Mouse (Mus musculus) cerebellum, adult 2 months (tissue): Measurements from ENCODE around the gene Nim1k. TPM values are rescaled to one million over a fixed set of nuclear protein-coding genes. Genes with fewer than 3 reads are reported as not detected.
"Not testable (repeated sequence)": the region's sequence is repeated elsewhere in the genome, so short reads cannot be mapped to it uniquely, and the experiment has no call there.

Source experiments
- DNase-seq, 2 experiments: peaks; one replicate each; pipeline ENCODE4 v3.0.0; 2021
- H3K27ac ChIP-seq: fragments of 200-500 bp; 2 replicates; pipeline ENCODE4 v1.5.1; 2012; ENCODE audit warnings: low read length, control low read depth, inconsistent platforms; ENCODE audit not compliant: insufficient read depth
- H3K27me3 ChIP-seq: fragments of 200-500 bp; 2 replicates; pipeline ENCODE4 v1.6.1; 2012; ENCODE audit warnings: inconsistent platforms, mild to moderate bottlenecking, low read length, moderate library complexity; ENCODE audit not compliant: control insufficient read depth, insufficient read depth
- H3K4me1 ChIP-seq: fragments of 200-500 bp; 2 replicates; pipeline ENCODE4 v1.6.1; 2011; ENCODE audit warnings: low read length; ENCODE audit not compliant: control insufficient read depth, insufficient read depth
- H3K4me3 ChIP-seq: fragments of 200-500 bp; replicated peaks from 2 replicates; pipeline ENCODE3; 2011; ENCODE audit warnings: mild to moderate bottlenecking, low read depth, low read length, control low read depth; ENCODE audit not compliant: insufficient read depth
- CTCF ChIP-seq: fragments of 200-500 bp; IDR thresholded peaks from 2 replicates; pipeline ENCODE4 v1.5.1; 2011; ENCODE audit warnings: low read depth, mild to moderate bottlenecking, control low read depth, low read length, moderate library complexity, borderline replicate concordance; ENCODE audit not compliant: insufficient read depth
- POLR2A ChIP-seq: fragments of 200-500 bp; IDR thresholded peaks from 2 replicates; pipeline ENCODE4 v1.6.1; 2011; ENCODE audit warnings: low read length, control low read depth, borderline replicate concordance; ENCODE audit not compliant: insufficient read depth
- WGBS: fragments of 180-500 bp; shearing (Covaris S2); methylation state at CpG from one replicate; pipeline ENCODE4 v1.1.7; 2018; 5-methylcytosine and 5-hydroxymethylcytosine counted together
- polyA plus RNA-seq: library from polyadenylated mRNA; depleted of rRNA; stranded (reverse); fragments of >200 nt; gene quantifications from 2 replicates; pipeline ENCODE4 v1.2.3, GENCODE M21; 2012; rRNA removed

Nim1k gene
- polyA plus RNA-seq, 1 experiment = 4.7 TPM

DNA sequence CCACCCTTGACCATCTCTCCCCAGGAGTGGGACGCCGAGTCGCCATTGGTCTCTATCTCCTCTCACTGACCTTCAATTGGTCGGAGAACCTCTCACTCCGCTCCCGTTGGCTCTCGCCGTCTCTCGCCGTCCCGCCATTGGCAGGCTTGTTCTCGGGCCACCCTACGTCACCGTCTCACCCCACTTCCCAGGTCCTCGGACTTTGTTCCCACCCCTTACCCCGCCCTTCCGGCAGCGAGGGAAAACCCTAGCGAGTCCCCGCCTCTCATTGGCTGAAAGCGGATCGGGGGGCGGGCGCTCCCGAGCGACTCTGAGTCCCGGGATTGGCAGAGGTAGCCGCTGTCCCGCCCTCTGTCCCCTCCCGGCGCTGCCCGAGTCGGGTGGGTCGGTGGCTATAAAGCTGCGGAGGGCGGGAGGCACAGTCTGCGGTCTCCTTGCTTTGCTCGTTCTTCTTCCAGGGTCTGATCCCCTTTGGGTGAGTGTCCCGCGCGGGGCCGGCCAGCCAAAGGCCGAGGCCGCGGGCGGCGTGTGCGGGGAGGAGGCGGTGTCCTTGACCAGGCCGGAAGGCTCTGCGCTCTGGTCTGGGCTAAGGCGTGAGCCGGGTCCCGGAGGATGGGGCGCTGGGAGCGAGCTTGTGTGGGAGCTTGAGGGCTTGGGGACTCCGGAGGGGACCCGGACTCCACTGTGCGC lies 65.5 kb downstream of the Nim1k start, which contains the start of gene Hmgcs1:
Gene Hmgcs1 (plus strand): TSS at position 341 of the 690 bp plus-strand sequence.
- TF ChIP-seq POLR2A (peak; percentile 87), CTCF (no peak)
- Histone ChIP-seq H3K27me3 (no peaks in the 10 kb centered on the region), H3K4me3 (peak within 1 kb of the TSS; percentile 76), H3K27ac (peak within 1 kb of the TSS; percentile 62), H3K4me1 (no peaks in the 10 kb centered on the region)
- under 1% methylated on average over 58 of the region's 59 CpGs for WGBS
- peak; percentile 98 to 100 for DNase-seq

DNA sequence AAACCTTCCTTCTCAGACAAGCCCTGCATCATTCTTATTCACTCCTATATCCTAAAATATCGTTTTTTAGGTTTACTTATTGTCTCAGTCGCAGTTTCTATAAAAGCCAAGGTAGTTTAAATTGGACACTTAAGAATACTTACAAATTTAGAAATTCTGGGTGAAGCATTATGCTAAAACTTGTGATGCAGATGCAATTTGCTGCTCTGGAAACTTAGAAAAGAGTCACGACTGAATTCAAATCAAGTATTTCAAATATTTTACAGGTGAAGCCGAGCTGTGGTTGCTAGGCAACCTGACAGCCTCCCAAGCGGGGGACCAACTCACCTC lies 66.0 kb downstream of the Nim1k start:
- H3K4me3 ChIP-seq = peak overlapping the region; percentile 46
- no peaks in the 10 kb centered on the region for H3K27me3 ChIP-seq
- no peak for DNase-seq
- TF ChIP-seq CTCF = no peak
- no peak for TF ChIP-seq POLR2A
- no peaks in the 10 kb centered on the region for H3K4me1 ChIP-seq
- 1% methylated on average over 5 of the region's 5 CpGs for WGBS
- no peak overlapping the region for H3K27ac ChIP-seq

DNA sequence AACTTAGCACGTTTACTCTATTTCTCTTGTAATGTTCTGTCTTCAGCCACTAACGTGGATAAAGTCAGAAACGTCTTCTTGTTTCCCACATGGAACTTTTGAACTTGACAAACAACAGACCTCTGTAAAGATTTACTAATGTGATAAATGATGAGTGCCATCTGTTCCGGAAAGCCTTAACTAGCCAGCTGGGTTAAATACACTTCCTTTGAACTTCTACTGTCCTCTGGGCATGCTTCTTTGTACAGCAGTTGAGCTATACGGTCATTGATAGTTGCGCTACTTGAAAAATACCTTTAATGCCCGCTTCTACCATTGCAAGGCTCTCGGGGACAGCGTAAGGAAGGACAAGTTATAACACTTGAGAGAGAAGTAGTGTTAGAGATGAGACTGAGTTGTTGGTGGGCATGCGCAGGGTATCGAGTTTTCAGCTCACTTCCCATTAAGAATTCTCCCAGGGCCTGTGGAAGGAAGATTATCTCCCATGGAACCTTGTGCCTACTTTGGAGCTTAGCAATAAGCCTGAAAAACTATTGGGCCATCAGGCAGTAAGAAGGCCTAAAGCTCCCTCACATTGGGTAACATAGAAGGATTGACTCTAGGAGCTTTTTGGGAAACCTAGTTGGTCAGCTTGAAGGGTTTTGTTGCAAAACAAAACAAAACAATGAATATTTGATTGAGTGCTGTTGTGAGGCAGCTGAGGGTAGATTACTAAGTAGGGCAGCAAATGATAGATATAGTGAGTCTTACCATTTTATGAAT lies 71.1 kb downstream of the Nim1k start:
- WGBS = 89% methylated on average over 11 of the region's 11 CpGs
- H3K27ac ChIP-seq = no peak overlapping the region
- no peak for DNase-seq
- no peaks in the 10 kb centered on the region; the same call in 1 of the 2 replicates for H3K4me1 ChIP-seq
- TF ChIP-seq POLR2A (no peak), CTCF (no peak)
- H3K27me3 ChIP-seq = no peaks in the 10 kb centered on the region
- H3K4me3 ChIP-seq = no peak overlapping the region

DNA sequence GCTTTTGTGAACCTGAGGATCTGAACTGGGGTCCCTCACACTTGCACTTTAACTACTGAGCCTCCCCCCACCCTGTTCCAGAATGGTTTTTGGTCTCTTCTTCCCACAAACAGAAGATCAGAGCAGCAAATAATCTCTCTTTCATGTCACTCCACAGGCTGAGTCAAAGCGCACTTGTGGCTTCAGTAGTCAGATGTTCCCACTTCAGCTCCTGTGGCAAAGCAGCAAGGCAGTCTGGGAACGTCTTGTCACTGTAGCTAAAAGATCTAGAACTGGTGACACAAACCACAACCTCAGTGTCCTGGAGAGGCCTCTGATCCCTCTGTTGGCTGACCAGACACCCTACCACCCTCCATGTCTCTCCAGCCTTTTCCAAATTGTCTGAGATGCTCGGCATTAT lies 74.5 kb downstream of the Nim1k start:
- no peak overlapping the region for H3K4me3 ChIP-seq
- H3K27ac ChIP-seq = no peak overlapping the region
- TF ChIP-seq CTCF (no peak), POLR2A (no peak)
- no peaks in the 10 kb centered on the region for H3K27me3 ChIP-seq
- H3K4me1 ChIP-seq = no peaks in the 10 kb centered on the region; the same call in 1 of the 2 replicates
- 73% methylated on average over 3 of the region's 3 CpGs for WGBS
- no peak for DNase-seq

DNA sequence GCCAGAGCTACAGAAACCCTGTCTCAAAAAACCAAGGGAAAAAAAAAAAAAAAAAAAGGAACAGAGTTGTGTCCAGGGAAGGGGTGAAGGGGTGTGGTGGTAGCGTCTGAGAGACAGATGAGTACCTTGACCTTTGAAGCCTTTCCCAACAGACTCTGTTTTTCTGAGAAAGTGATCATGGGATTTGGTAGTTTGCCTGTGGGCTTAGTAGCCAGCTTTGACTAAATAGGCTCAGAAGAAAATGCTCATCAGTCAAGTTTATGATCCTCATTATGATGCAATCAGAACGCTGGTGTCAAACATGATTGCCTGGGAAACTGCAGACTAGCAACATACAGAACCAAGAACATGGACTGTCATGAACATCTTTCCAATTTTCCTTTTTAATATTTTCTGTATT lies 76.0 kb downstream of the Nim1k start:
- WGBS = 82% methylated on average over 2 of the region's 2 CpGs
- TF ChIP-seq POLR2A (no peak), CTCF (no peak)
- DNase-seq = no peak
- no peaks in the 10 kb centered on the region for H3K27me3 ChIP-seq
- H3K4me1 ChIP-seq = no peaks in the 10 kb centered on the region; the same call in 1 of the 2 replicates
- no peak overlapping the region for H3K27ac ChIP-seq
- no peak overlapping the region for H3K4me3 ChIP-seq

DNA sequence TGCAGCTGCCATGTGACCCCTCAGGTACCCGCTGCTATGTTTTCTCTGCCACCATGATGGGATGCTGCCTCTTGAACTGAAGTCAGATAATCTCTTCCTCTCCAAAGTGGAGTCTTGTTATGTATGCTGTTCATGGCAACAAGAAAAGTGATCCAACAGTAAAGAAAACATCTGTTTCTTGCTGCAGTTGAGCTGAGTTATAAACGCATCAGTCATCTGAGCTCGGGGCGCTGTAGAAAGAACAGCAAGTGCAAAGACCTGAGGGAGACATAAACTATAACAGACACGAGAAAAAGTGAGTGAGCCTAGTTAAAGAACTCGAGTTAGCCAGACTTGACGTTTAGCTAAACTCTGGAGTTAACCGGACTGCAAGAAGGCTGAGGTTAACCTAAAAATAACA lies 76.9 kb downstream of the Nim1k start:
- no peak for TF ChIP-seq POLR2A
- TF ChIP-seq CTCF = no peak
- no peaks in the 10 kb centered on the region for H3K27me3 ChIP-seq
- no peak overlapping the region for H3K4me3 ChIP-seq
- no peaks in the 10 kb centered on the region; the same call in 1 of the 2 replicates for H3K4me1 ChIP-seq
- no peak overlapping the region for H3K27ac ChIP-seq
- no peak for DNase-seq
- WGBS = 87% methylated on average over 8 of the region's 8 CpGs

DNA sequence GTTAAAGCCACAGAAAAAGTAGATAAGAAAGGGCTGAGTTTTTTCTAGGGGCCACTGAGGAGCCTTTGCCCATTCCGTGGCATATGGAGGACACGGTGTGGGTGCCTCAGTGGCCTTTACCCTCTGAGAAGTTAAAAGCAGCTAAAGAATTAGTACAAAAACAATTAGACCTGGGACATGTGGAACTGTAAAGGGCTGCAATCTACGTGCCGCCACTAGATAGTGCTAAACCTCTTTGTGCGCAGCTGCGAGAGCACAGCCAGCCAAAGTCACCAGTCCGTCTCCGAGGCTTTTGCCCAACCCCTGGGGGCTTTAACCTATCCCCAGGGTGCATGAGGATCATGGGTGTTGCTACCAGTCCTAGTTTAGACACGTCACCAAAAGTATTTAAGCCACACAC lies 94.3 kb downstream of the Nim1k start:
- DNase-seq = peak in 1 of 2 experiments; percentile 18
- WGBS = 54% methylated on average over 7 of the region's 9 CpGs
- not testable (repeated sequence) for H3K4me3 ChIP-seq, H3K27ac ChIP-seq, H3K4me1 ChIP-seq, H3K27me3 ChIP-seq

Other genes with a start within 250 kb of the Nim1k start
- 0.24 and 0.47 TPM in 2 replicates for gene Ccl28, start 132.1 kb downstream of the Nim1k start, polyA plus RNA-seq
- gene Hmgcs1, start 65.5 kb downstream of the Nim1k start, polyA plus RNA-seq = 148 and 162 TPM in 2 replicates
- 24.5 and 26.1 TPM in 2 replicates for gene Zfp131, start 35.0 kb upstream of the Nim1k start, polyA plus RNA-seq
- gene AF067063, start 74.3 kb upstream of the Nim1k start, polyA plus RNA-seq = not detected in 2 replicates
- not detected in 2 replicates for gene D13Ertd608e, start 80.1 kb upstream of the Nim1k start, polyA plus RNA-seq
- gene Tcstv1, start 138.9 kb upstream of the Nim1k start, polyA plus RNA-seq = not detected in 2 replicates
- not detected in 2 replicates for gene Gm21761, start 173.4 kb upstream of the Nim1k start, polyA plus RNA-seq
- not detected in 2 replicates for gene B020031M17Rik, start 194.9 kb upstream of the Nim1k start, polyA plus RNA-seq